Mouse (Mus musculus) limb, embryonic 14.5 days (tissue): ENCODE results near the gene Magi2. TPM values are rescaled to one million over a fixed set of nuclear protein-coding genes. Genes with fewer than 3 reads are reported as not detected.

Source experiments
- ATAC-seq: fragments of 200-750 bp; cut with Nextera tagmentation; 2 replicates; pipeline ENCODE4 v1.8.0; 2017; ENCODE audit warnings: low read depth, moderate number of reproducible peaks, moderate TSS enrichment; ENCODE audit not compliant: low FRiP score
- DNase-seq: peaks from one replicate; pipeline ENCODE4 v3.0.0-alpha.2; 2015; ENCODE audit warnings: low spot score
- H3K27ac ChIP-seq: fragments of 300-500 bp; sonication (generic); replicated peaks from 2 replicates; pipeline ENCODE4 v1.5.1; 2014; ENCODE audit warnings: low read depth, mild to moderate bottlenecking, low read length, moderate library complexity, mixed read lengths
- H3K27me3 ChIP-seq: fragments of 300-500 bp; sonication (generic); 2 replicates; pipeline ENCODE4 v1.6.1; 2014; ENCODE audit warnings: low read length, mixed read lengths; ENCODE audit not compliant: control insufficient read depth, insufficient read depth
- H3K36me3 ChIP-seq: fragments of 300-500 bp; sonication (generic); 2 replicates; pipeline ENCODE4 v1.6.1; 2014; ENCODE audit warnings: mild to moderate bottlenecking, low read length, moderate library complexity, mixed read lengths; ENCODE audit not compliant: control insufficient read depth, insufficient read depth
- H3K4me1 ChIP-seq: fragments of 300-500 bp; sonication (generic); 2 replicates; pipeline ENCODE4 v1.6.1; 2014; ENCODE audit warnings: antibody characterized with exemption, low read length, mixed read lengths; ENCODE audit not compliant: control insufficient read depth, insufficient read depth
- H3K4me2 ChIP-seq: fragments of 300-500 bp; sonication (generic); replicated peaks from 2 replicates; pipeline ENCODE4 v1.6.1; 2014; ENCODE audit warnings: low read depth, mild to moderate bottlenecking, low read length, moderate library complexity; ENCODE audit not compliant: severe bottlenecking
- H3K4me3 ChIP-seq: fragments of 300-500 bp; sonication (generic); replicated peaks from 2 replicates; pipeline ENCODE4 v1.5.1; 2014; ENCODE audit warnings: low read length
- H3K9ac ChIP-seq: fragments of 300-500 bp; sonication (generic); 2 replicates; pipeline ENCODE4 v1.6.1; 2014; ENCODE audit warnings: mild to moderate bottlenecking, low read depth, low read length, moderate library complexity; ENCODE audit not compliant: severe bottlenecking
- H3K9me3 ChIP-seq: fragments of 300-500 bp; sonication (generic); 2 replicates; pipeline ENCODE4 v1.6.1; 2016; ENCODE audit warnings: low read length; ENCODE audit not compliant: control insufficient read depth
- POLR2A ChIP-seq: fragments of 200-500 bp; IDR thresholded peaks from 2 replicates; pipeline ENCODE4 v1.8.0; 2012; ENCODE audit warnings: inconsistent platforms, mild to moderate bottlenecking, moderate library complexity, borderline replicate concordance; ENCODE audit not compliant: insufficient read depth, insufficient read length; ENCODE audit errors: extremely low read depth
- WGBS: fragments of 180-500 bp; shearing (Covaris S2); extraction: QIAGEN DNeasy Blood & Tissue Kit; methylation state at CpG from one replicate; pipeline ENCODE4 v1.1.7; 2014; 5-methylcytosine and 5-hydroxymethylcytosine counted together
- polyA plus RNA-seq, 2 experiments: library from polyadenylated mRNA; depleted of rRNA in 1 of 2; stranded (reverse) in 1 of 2; unstranded in 1 of 2; fragments of >200 nt; fragmentation: Nextera tagmentation in 1 of 2; extraction: Ambion mirVana in 1 of 2; gene quantifications; 2 replicates each; pipeline versions ENCODE4 v1.2.1 to v1.2.3; 2012 to 2014

Gene Magi2
- polyA plus RNA-seq, 2 experiments = 4.0 to 4.5 TPM

DNA sequence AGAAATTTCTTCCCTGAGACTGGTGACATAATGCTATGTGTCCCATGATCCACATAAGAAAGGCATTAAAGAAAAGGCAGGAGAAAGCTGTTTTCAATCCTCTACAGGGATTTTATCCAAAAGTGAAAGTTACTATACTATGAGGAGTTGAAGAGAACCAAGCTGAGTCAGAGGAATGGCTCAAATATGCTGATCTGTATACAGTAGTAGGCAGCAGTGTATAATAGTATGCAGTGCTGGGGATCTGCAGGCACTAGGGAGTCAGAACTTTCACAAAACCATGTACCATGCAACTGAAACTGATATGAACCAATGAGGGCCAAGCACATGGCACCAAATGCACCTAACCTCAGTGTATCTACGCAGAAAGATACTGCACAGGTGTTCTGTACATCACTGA lies 855.5 kb downstream of the Magi2 start:
- WGBS = 93% methylated on average over 1 of the region's 1 CpGs
- Histone ChIP-seq H3K36me3 (no peaks in the 10 kb centered on the region), H3K27ac (no peak overlapping the region), H3K9me3 (no peaks in the 10 kb centered on the region), H3K4me2 (no peak overlapping the region), H3K4me1 (peaks cover 6% of the 10 kb centered on the region), H3K27me3 (no peaks in the 10 kb centered on the region), H3K4me3 (no peak overlapping the region), H3K9ac (no peak overlapping the region)
- peak; percentile 12 for DNase-seq
- no peak for TF ChIP-seq POLR2A
- 0 out of 2 replicates have a peak, but pooled peaks have one; percentile 37 for ATAC-seq

DNA sequence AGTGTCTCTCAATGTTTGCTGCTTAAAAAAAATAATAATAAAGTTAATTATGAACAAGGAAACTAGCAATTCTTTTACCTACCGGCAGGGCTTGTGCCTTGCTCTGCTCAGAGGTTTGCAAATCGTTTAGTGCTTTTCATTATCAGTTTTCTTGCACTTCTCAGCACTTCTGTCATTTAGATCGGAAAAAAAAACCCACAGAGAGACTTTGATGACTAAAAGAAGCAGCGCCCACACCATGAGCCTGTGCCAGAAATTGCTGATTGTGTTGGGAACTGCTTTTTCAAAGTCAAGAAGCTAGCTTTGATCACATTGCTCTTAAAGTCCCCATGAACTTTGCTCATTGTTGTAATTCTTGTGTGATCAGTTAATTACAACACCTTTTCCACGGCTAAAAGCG lies 860.2 kb downstream of the Magi2 start:
- no peak overlapping the region for H3K9ac ChIP-seq
- H3K4me3 ChIP-seq = no peak overlapping the region
- H3K4me1 ChIP-seq = no peaks in the 10 kb centered on the region
- no peaks in the 10 kb centered on the region for H3K9me3 ChIP-seq
- DNase-seq (no peak), ATAC-seq (no peak)
- H3K27ac ChIP-seq = no peak overlapping the region
- H3K27me3 ChIP-seq = no peaks in the 10 kb centered on the region
- TF ChIP-seq POLR2A = no peak
- 61% methylated on average over 6 of the region's 6 CpGs for WGBS
- no peaks in the 10 kb centered on the region for H3K36me3 ChIP-seq
- H3K4me2 ChIP-seq = no peak overlapping the region

DNA sequence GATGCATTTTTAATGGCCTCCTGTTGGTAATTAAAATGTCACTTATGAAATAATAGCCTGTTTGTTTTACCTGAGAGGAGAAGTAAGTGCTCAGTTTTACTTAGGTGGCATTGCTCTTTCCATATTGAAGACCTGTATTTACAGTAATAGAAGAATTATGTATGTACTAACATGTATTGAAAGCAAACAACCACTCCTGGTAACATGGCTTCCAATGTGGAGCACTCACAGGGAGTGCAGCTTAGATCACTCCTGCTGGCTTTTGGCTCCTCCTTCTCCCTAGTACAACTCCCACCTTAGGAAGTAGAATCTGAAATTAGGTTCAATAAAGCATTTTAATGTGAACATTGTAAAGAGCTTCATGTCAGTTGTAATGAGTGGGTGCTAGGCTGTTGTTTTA lies 877.0 kb downstream of the Magi2 start:
- no peak for ATAC-seq

DNA sequence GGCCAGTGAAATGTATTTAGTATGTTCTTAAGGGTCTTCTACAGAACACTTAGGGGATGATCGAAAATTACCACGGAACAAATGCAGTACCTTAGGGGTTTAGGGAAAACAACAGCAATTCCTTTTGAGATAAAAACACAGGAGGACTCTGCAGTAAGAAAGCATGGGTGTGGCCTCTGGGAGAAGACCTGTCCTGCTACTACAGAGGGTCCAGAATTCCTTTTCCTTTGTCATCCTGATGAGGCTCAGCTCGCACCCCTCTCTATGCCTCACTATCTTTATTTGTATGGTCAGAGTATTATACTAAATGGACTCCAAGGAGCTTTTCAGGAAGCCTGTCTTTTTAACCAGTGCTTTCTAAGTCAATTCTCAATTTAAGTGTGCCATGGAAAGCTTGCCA lies 877.7 kb downstream of the Magi2 start:
- no peak for TF ChIP-seq POLR2A
- ATAC-seq = no peak
- no peak for DNase-seq
- H3K4me3 ChIP-seq = no peak overlapping the region
- H3K9ac ChIP-seq = no peak overlapping the region
- H3K27me3 ChIP-seq = no peaks in the 10 kb centered on the region
- no peak overlapping the region for H3K4me2 ChIP-seq
- H3K4me1 ChIP-seq = no peaks in the 10 kb centered on the region
- H3K9me3 ChIP-seq = no peaks in the 10 kb centered on the region
- H3K27ac ChIP-seq = no peak overlapping the region
- H3K36me3 ChIP-seq = no peaks in the 10 kb centered on the region
- WGBS = 72% methylated on average over 3 of the region's 3 CpGs

More for the DNA sequence above, 877.0 kb downstream of the Magi2 start:
- Histone ChIP-seq H3K4me3 (no peak overlapping the region), H3K27me3 (no peaks in the 10 kb centered on the region), H3K27ac (no peak overlapping the region), H3K36me3 (no peaks in the 10 kb centered on the region), H3K9me3 (no peaks in the 10 kb centered on the region), H3K9ac (no peak overlapping the region), H3K4me1 (no peaks in the 10 kb centered on the region), H3K4me2 (no peak overlapping the region)
- no peak for TF ChIP-seq POLR2A
- no peak for DNase-seq

DNA sequence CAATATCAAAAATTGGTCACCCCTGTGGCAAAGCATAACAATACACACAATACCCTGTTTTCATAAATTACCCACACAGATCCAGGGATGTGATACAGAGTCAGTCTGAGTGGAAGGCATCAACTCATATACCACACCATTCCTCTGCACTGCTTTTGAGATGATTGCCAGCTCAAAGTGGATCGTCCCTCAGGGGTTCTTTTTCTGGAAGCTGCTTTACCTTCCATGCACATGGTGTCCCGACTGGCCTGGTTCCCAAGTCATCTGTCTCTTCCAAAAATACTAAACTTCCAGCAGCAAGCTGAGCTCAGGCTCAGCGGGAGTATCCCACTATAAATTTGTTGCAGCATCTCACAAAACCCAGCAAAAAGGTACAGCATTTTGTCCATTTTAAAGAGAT lies 882.7 kb downstream of the Magi2 start:
- ATAC-seq (no peak), DNase-seq (no peak)
- no peak overlapping the region for H3K4me2 ChIP-seq
- H3K4me3 ChIP-seq = no peak overlapping the region
- no peaks in the 10 kb centered on the region for H3K36me3 ChIP-seq
- no peak overlapping the region for H3K9ac ChIP-seq
- no peak overlapping the region for H3K27ac ChIP-seq
- H3K4me1 ChIP-seq = no peaks in the 10 kb centered on the region
- H3K9me3 ChIP-seq = no peaks in the 10 kb centered on the region
- TF ChIP-seq POLR2A = no peak
- 89% methylated on average over 3 of the region's 3 CpGs for WGBS
- H3K27me3 ChIP-seq = no peaks in the 10 kb centered on the region

DNA sequence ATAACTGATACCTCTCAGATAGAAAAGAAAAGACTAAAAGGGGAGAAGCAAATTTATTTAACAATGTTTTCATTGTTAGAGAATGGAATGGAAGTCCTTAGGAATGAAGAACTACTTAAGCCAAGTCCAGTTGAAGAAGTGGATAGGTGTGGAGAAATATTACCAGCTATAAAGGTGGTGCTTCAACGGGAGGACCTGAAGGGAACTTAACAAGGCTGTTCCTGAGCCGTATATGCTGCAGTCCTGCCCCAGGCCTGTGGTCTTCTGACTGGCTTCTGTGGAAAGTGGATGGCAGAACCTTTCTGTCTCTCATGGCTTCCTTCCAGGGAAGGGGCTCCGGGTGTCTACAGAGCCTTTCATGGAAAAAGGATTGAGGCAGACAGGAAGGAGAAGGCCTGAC lies 890.3 kb downstream of the Magi2 start:
- WGBS = 55% methylated on average over 3 of the region's 3 CpGs
- no peak for ATAC-seq
- no peak for DNase-seq

More for the DNA sequence above, 890.3 kb downstream of the Magi2 start:
- H3K9ac ChIP-seq = no peak overlapping the region
- H3K27me3 ChIP-seq = no peaks in the 10 kb centered on the region
- H3K9me3 ChIP-seq = no peaks in the 10 kb centered on the region
- H3K36me3 ChIP-seq = no peaks in the 10 kb centered on the region
- no peaks in the 10 kb centered on the region for H3K4me1 ChIP-seq
- H3K4me3 ChIP-seq = no peak overlapping the region
- no peak overlapping the region for H3K4me2 ChIP-seq
- no peak overlapping the region for H3K27ac ChIP-seq
- TF ChIP-seq POLR2A = no peak
